Mouse (Mus musculus): ENCODE data around the gene E2f6. TPM values are rescaled to one million over a fixed set of nuclear protein-coding genes. Genes with fewer than 3 reads are reported as not detected.

Gene E2f6
- 38.4 and 38.9 TPM in 2 replicates for polyA plus RNA-seq (2015; fragmentation: Nextera tagmentation; extraction: Ambion mirVana)

DNA sequence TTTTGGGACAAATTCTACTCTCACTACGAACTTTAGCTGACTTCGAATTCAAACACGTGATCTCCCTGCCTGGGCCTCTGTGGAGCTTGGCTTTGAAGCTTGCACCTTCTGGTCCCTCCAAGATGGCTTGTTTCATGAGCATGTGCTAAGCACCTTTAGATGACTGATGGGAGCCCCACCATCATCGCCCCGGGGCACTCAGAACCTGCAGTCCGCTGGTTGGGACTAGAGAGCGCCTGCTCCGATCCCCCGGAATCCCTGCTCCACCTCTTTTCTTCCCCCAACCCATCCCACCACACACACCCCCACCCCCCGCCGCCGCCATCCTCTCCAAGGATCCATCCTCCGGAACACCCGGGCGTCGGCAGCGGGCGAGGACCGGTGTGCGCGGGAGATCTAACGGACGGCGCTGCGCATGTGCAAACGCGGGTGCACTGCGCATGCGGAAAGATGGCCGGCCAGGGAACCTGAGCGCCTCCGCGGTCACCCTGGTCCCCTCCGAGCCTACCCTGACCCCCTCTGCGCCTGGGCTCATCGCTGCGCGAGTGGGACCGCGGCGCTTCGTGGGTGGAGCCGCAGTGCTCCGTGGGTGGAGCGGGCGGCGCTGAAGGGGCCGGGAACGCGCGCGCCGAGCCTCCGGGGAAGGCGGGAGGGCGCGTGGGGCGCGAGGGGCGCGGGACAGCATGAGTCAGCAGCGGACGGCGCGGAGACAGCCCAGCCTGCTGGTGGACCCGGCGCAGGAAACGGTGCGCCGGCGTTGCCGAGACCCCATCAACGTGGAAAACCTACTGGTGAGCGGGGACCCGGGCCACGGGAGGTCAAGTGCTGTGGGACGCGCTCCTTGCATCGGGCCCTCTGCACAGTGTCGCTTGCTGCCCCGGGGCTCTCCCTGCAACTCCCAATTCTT, at the start of gene E2f6:
TSS of gene E2f6 (plus strand) at position 439 of the 907 bp plus-strand sequence.
- H3K4me3 ChIP-seq, result peak within 1 kb of the TSS; percentile 83
- WGBS, result 5% methylated on average over 81 of the region's 81 CpGs
- H3K4me1 ChIP-seq, result peaks cover 18% of the 10 kb centered on the region
- peak; percentile 76 for ATAC-seq (ENCODE audit: borderline replicate concordance, extremely low read depth, low FRiP score, low TSS enrichment)
- H3K27me3 ChIP-seq, result peaks cover 30% of the 10 kb centered on the region; the same call in 1 of the 2 replicates
- H3K36me3 ChIP-seq, result peaks cover 7% of the 10 kb centered on the region; the same call in 1 of the 2 replicates
- H3K4me2 ChIP-seq, result peak within 1 kb of the TSS; percentile 89
- peak within 1 kb of the TSS; percentile 81 for H3K9ac ChIP-seq
- peak within 1 kb of the TSS; percentile 56; the same call in 1 of the 2 replicates for H3K27ac ChIP-seq
- H3K9me3 ChIP-seq, result no peaks in the 10 kb centered on the region

DNA sequence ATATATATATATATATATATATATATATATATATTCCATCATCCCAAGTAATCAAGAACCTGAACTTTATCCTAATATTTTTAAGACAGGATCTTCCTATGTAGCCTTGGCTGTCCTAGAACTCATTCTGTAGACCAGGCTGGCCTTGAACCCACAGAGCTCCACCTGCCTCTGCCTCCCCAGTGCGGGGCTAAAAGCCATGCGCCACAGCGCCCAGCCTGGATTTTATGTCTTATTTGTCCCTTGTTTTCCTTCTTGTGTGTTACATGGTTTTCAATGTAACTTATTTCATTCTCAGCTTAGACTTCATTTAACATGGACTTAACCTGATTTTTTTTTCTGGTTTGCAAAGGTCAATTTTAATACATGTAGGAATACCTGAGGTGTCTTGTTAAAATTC, 49.3 kb upstream of the E2f6 start:
- Histone ChIP-seq H3K4me1 (no peaks in the 10 kb centered on the region), H3K9ac (no peak overlapping the region), H3K9me3 (no peaks in the 10 kb centered on the region), H3K27ac (no peak overlapping the region), H3K4me3 (no peak overlapping the region), H3K36me3 (no peaks in the 10 kb centered on the region), H3K4me2 (no peak overlapping the region), H3K27me3 (no peaks in the 10 kb centered on the region)
- ATAC-seq (ENCODE audit: borderline replicate concordance, extremely low read depth, low FRiP score, low TSS enrichment), result no peak
- WGBS, result 93% methylated on average over 3 of the region's 3 CpGs

DNA sequence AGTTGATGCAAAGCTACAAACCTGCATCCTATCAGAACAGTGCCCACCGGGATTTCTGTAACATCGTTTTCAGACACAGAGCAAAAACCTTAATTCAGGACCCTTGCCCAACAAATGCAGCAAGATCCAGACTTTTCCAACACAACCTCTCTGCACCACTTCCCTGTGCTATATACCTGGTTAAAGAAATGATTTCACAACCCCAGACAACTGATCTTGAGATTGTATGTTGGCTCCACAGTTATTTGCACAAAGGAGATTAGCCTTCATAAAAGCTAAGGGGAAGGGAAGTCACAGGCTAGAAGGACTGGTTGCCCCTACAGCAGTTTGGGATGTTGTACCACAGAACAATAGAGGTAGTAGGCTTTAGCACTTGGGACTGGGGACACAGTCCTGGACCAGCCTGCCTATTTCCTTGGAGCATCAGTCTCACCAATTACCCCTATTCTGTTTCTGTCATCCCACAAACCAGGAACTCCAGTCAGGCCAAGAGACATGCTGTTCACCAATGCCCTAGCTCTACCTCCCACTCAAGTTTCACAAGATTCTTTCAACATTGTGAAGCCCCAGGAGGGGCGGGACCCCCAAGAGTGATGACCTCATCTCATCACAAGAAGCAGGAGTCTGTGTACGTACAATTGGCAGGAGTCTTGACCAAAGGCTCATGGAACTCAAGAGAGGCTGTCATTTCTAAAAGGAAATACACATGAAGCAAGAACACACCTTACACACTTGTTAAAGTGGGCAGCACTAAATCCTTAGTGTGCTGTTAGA, 46.9 kb upstream of the E2f6 start:
- 72% methylated on average over 4 of the region's 4 CpGs for WGBS
- Histone ChIP-seq H3K27ac (no peak overlapping the region), H3K36me3 (no peaks in the 10 kb centered on the region), H3K27me3 (no peaks in the 10 kb centered on the region), H3K9me3 (no peaks in the 10 kb centered on the region), H3K9ac (no peak overlapping the region), H3K4me2 (no peak overlapping the region), H3K4me3 (no peak overlapping the region), H3K4me1 (no peaks in the 10 kb centered on the region)
- ATAC-seq (ENCODE audit: borderline replicate concordance, extremely low read depth, low FRiP score, low TSS enrichment), result no peak

DNA sequence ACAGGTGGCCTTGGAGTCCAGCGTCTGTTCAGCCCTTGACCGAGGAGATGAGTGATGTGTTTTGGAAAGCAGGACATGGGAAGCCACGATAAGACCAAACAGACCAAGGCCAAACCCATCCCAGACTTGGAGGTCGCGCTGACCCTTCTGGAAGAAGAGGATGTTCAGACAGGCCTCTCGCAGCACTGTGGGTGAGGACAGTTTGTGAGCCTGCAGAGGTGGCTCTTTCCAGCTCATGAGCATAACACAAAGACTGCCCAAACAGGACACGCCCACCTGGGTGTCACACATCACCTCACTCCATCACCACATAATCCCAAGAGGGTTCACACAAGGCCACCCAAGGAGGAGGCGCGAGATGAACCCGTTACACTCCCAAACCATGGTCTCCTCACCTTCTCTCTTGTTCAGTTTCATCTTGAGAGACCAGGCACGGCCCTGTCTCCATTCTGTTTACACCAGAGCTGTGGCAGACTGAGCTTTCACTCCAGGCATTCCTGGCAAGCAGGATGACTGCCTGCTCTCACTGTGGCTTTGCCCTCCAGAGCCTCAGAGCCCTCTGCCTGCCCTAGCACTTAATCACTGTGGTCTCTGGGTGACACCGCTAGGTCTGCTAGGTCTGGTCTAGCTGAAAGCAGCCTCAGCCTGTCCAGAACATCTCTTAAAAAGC, 45.9 kb upstream of the E2f6 start:
- WGBS, result 52% methylated on average over 12 of the region's 12 CpGs
- Histone ChIP-seq H3K4me2 (no peak overlapping the region), H3K36me3 (no peaks in the 10 kb centered on the region), H3K27me3 (no peaks in the 10 kb centered on the region), H3K9ac (no peak overlapping the region), H3K4me1 (no peaks in the 10 kb centered on the region), H3K27ac (no peak overlapping the region), H3K4me3 (no peak overlapping the region), H3K9me3 (no peaks in the 10 kb centered on the region)
- ATAC-seq (ENCODE audit: borderline replicate concordance, extremely low read depth, low FRiP score, low TSS enrichment), result no peak

DNA sequence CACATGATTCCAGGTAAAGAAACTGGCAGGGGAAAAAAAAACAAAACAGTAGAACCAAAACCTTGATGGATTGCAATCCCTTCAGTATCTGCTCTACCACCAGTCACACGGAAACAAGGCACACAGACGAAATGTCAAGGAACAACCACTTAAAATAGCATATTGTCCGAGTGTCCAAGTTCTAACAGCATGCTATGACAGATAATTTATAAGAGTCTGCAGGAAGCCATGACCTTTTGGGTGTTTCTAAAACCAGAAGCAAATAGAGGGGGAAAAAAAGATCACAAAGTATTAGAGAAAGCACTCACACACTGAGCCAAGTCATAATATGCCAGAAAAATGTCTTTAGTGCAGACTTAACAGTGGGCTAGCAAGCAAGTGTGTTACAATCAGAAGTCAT, 42.5 kb upstream of the E2f6 start:
- no peaks in the 10 kb centered on the region for H3K4me1 ChIP-seq
- H3K9ac ChIP-seq, result no peak overlapping the region
- WGBS, result 20% methylated on average over 3 of the region's 3 CpGs
- ATAC-seq (ENCODE audit: borderline replicate concordance, extremely low read depth, low FRiP score, low TSS enrichment), result no peak
- no peaks in the 10 kb centered on the region for H3K36me3 ChIP-seq
- no peak overlapping the region for H3K27ac ChIP-seq
- H3K27me3 ChIP-seq, result no peaks in the 10 kb centered on the region
- no peak overlapping the region for H3K4me2 ChIP-seq
- no peak overlapping the region for H3K4me3 ChIP-seq
- no peaks in the 10 kb centered on the region for H3K9me3 ChIP-seq

DNA sequence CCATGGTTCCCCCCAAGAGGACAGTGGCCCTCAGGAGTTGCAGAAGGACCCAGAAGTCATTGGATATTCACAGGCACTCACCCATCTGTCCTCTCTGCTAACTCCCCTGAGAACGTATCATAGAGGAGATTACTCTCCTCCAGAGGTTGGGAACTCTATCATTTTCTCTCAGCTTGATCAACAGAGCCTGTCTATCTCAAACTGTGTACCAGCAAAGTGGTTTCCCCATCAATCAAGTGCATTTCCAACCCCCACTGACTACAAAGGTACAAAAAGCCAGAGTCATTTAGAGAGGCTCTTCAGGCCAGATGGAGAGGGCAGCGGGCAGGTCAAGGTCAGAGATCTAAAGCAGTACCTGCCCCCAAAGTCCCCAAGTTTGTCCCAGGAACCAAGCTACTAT, 42.1 kb upstream of the E2f6 start:
- Histone ChIP-seq H3K4me2 (no peak overlapping the region), H3K4me1 (no peaks in the 10 kb centered on the region), H3K9me3 (no peaks in the 10 kb centered on the region), H3K9ac (no peak overlapping the region), H3K36me3 (no peaks in the 10 kb centered on the region), H3K27me3 (no peaks in the 10 kb centered on the region), H3K4me3 (no peak overlapping the region), H3K27ac (no peak overlapping the region)
- no peak for ATAC-seq (ENCODE audit: borderline replicate concordance, extremely low read depth, low FRiP score, low TSS enrichment)
- WGBS, result 44% methylated on average over 2 of the region's 2 CpGs

DNA sequence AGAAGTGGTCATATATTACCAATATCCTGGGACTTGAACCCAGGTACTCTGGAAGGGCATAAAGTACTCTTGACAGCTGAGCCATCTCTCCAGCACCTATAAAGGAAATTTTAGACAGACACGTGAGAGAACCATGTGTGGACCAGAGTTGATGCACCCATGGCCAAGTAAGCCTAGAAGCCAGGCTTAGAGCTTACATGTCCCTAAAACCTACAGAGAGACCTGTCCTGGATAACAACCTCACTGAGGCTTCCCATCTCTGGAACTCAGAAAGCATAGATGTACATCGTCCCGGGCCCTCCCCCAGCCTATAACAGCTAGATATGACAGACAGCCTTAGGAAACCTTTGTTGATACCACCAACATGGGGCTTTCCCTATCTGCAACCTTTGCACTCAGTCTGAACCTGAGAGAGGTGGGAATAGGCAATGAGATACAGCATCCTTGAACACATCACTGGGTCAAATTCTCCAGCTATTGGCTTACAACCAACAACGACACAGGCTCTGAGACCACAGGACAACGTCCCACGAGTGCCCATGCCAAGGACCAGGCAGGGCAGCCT, 41.1 kb upstream of the E2f6 start:
- WGBS, result 81% methylated on average over 6 of the region's 6 CpGs
- Histone ChIP-seq H3K27ac (no peak overlapping the region), H3K4me2 (no peak overlapping the region), H3K36me3 (no peaks in the 10 kb centered on the region), H3K4me3 (no peak overlapping the region), H3K4me1 (no peaks in the 10 kb centered on the region), H3K9me3 (no peaks in the 10 kb centered on the region), H3K27me3 (no peaks in the 10 kb centered on the region), H3K9ac (no peak overlapping the region)
- ATAC-seq (ENCODE audit: borderline replicate concordance, extremely low read depth, low FRiP score, low TSS enrichment), result no peak

DNA sequence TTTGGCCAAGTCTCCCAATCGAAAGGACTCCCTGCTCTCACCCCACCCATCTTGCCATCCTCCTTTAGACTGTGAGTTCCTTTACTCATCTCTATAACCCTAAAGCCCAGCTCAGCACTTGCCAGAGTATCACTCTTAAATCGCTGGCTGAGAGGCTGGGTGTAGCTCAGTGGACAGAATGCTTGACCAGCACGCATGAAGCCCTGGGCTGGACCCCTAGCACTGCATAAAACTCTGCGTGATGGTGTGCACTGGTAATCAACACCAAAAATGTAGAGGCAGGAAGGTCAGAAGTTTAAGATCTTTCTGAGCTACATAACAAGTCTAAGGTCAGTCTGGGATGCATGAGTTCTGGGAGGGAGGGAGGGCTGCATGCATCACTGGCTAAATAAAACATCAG, 36.2 kb upstream of the E2f6 start:
- Histone ChIP-seq H3K9ac (no peak overlapping the region), H3K9me3 (no peaks in the 10 kb centered on the region), H3K27me3 (no peaks in the 10 kb centered on the region), H3K36me3 (no peaks in the 10 kb centered on the region), H3K4me1 (no peaks in the 10 kb centered on the region), H3K4me3 (no peak overlapping the region), H3K4me2 (no peak overlapping the region), H3K27ac (no peak overlapping the region)
- WGBS, result 80% methylated on average over 4 of the region's 4 CpGs
- no peak for ATAC-seq (ENCODE audit: borderline replicate concordance, extremely low read depth, low FRiP score, low TSS enrichment)

DNA sequence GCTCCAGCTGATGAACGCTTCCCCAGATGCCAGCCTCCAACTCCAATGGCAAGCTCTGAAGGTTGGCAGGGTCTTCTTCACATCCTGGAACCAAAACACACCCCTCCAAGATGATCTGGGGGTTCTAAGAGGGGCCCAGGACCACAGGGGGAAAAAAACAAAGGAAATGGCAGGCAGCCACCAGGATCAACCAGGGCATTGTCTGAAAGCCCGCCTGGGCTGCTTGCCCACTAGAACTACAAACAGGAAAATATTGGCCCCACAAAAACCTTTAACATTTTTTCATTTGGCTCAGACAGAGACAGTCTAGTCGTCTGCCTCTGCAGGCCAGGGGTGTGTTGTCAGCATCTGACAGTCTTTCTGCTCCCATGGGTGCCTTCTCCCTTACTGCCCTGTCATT, 35.4 kb upstream of the E2f6 start:
- no peak overlapping the region for H3K9ac ChIP-seq
- no peak for ATAC-seq (ENCODE audit: borderline replicate concordance, extremely low read depth, low FRiP score, low TSS enrichment)
- 65% methylated on average over 3 of the region's 3 CpGs for WGBS
- H3K27ac ChIP-seq, result no peak overlapping the region
- no peak overlapping the region for H3K4me2 ChIP-seq
- H3K4me1 ChIP-seq, result no peaks in the 10 kb centered on the region
- H3K27me3 ChIP-seq, result no peaks in the 10 kb centered on the region
- no peak overlapping the region for H3K4me3 ChIP-seq
- no peaks in the 10 kb centered on the region for H3K36me3 ChIP-seq
- no peaks in the 10 kb centered on the region for H3K9me3 ChIP-seq

DNA sequence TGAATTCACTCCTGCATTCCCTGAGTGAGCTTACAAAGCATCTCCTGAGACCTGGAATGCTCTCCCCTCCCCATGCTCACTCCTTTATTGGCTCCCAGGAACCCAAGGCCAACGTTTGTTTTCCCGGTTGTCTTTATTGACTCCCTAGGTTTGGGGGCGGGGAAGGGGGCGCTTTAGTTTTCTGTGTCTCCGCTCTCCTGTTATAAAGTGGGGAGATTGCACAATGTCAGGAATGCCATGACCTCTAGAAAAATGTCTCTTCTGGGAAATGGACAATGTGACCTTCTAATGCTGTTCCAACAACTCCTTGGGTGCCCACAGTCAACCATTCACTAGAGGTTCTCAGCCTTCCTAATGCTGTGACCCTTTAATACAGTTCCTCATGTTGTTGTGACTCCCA, 32.2 kb upstream of the E2f6 start:
- ATAC-seq (ENCODE audit: borderline replicate concordance, extremely low read depth, low FRiP score, low TSS enrichment), result no peak
- Histone ChIP-seq H3K4me1 (no peaks in the 10 kb centered on the region), H3K36me3 (no peaks in the 10 kb centered on the region), H3K9me3 (no peaks in the 10 kb centered on the region), H3K27me3 (no peaks in the 10 kb centered on the region), H3K27ac (no peak overlapping the region), H3K9ac (no peak overlapping the region), H3K4me3 (no peak overlapping the region), H3K4me2 (no peak overlapping the region)
- 68% methylated on average over 5 of the region's 5 CpGs for WGBS

DNA sequence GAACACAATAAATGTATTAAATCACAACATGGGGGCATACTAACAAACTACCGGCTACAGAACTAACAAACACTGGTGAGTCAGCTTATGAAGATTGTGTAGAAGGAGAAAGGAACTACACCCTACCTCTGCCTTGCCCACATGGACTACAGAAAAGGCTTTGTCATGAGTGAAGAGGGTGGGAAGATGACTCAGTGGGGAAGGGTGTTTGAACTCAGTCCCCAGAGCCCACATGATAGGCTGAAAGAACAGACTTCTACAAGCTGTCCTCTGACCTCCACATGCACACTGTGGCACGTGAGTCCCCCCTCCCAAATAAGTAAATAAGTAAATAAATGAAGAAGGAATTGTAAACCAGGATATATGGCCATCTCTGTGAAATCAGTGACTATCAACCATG, 31.6 kb upstream of the E2f6 start:
- Histone ChIP-seq H3K27me3 (no peaks in the 10 kb centered on the region), H3K4me2 (no peak overlapping the region), H3K36me3 (no peaks in the 10 kb centered on the region), H3K9me3 (no peaks in the 10 kb centered on the region), H3K9ac (no peak overlapping the region), H3K4me3 (no peak overlapping the region), H3K27ac (no peak overlapping the region), H3K4me1 (no peaks in the 10 kb centered on the region)
- no peak for ATAC-seq (ENCODE audit: borderline replicate concordance, extremely low read depth, low FRiP score, low TSS enrichment)
- 65% methylated on average over 2 of the region's 2 CpGs for WGBS

All from lung, embryonic 15.5 days (tissue).